Comparison of ENCODE assay signal across 1 mouse cellular context in the genomic region with DNA sequence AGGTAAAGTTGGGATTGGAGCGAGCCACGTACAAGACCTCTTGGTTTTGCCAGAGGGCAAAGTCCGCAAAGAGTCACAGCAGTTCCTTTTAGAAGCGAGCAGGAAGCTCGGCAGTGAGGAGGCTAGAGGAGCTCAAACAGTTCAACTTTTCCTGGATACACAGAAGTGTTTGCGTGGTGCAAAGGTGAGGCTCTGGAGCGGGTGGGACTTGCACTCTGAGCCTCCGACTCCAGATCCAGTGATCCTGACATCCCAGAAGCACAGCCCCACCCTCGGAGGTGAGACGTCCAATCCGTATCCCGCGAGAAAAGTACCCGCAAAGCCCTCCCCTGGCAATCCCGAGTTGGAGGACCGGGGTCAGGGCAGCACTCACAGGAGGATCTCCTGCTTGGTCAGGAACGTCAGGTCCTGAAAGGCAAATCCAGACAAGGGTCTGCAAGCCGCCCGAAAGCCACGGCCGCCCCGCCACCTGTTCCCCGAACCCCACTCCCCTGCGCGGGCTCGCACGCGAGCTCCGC.
A peak's percentile ranks its signal among the peaks of the same experiment; 100 is the strongest.
TF ChIP-seq lines count a peak whose summit lies in the region.

No protein-coding gene starts in this region.

TF ChIP-seq in MEL, 35 proteins besides CTCF, POLR2A, EP300 and RAD21:
- TF ChIP-seq JUND (IDR thresholded peaks at IDR 0.05; ENCODE audit: low read depth, low read length) (no peak), TAL1 (IDR thresholded peaks at IDR 0.05; ENCODE audit: low read length) (no peak), TBP (IDR thresholded peaks at IDR 0.05; ENCODE audit: low read depth, low read length) (peak; percentile 28; the same call in 1 of the 2 replicates), BHLHE40 (IDR thresholded peaks at IDR 0.05; ENCODE audit: borderline replicate concordance, low read depth, low read length) (no peak), MAX (IDR thresholded peaks at IDR 0.05; ENCODE audit: low read length) (no peak), KAT2A (conservative IDR thresholded peaks at IDR 0.05; ENCODE audit: low read depth, low read length) (no peak), ZKSCAN1 (IDR thresholded peaks at IDR 0.05; ENCODE audit: low read depth, low read length) (no peak)
